Mouse (Mus musculus) kidney, adult 11 months (tissue): Measurements from ENCODE around the gene Kcnf1.

ENCODE experiments used
- DNase-seq: peaks from one replicate; pipeline ENCODE4 v3.0.0; 2022

The Kcnf1 gene

GRCm38 (mm10) chr12:17176757-17177092, at the start of gene Kcnf1:
TSS of gene Kcnf1 (minus strand) at chr12:17176888.
- DNase-seq: no peak

GRCm38 (mm10) chr12:17225012-17225411, 48.3 kb upstream of the Kcnf1 start:
- no peak for DNase-seq

GRCm38 (mm10) chr12:17223050-17223449, 46.4 kb upstream of the Kcnf1 start:
- no peak for DNase-seq

- no peak for DNase-seq
These were observed 45.3 kb upstream of the Kcnf1 start for GRCm38 (mm10) chr12:17221891-17222428.

- no peak for DNase-seq
These were observed 43.9 kb upstream of the Kcnf1 start for GRCm38 (mm10) chr12:17220631-17221030.

GRCm38 (mm10) chr12:17219107-17219506, 42.4 kb upstream of the Kcnf1 start:
- no peak for DNase-seq

GRCm38 (mm10) chr12:17218390-17218789, 41.7 kb upstream of the Kcnf1 start:
- DNase-seq: no peak

- no peak for DNase-seq
These were observed 39.1 kb upstream of the Kcnf1 start for GRCm38 (mm10) chr12:17215751-17216150.

- DNase-seq: no peak
These were observed 26.0 kb upstream of the Kcnf1 start for GRCm38 (mm10) chr12:17202492-17203322.

GRCm38 (mm10) chr12:17198621-17199020, 21.9 kb upstream of the Kcnf1 start:
- no peak for DNase-seq

- no peak for DNase-seq
These were observed 17.5 kb upstream of the Kcnf1 start for GRCm38 (mm10) chr12:17194140-17194539.

- no peak for DNase-seq
These were observed 16.6 kb upstream of the Kcnf1 start for GRCm38 (mm10) chr12:17193311-17193710.

- no peak for DNase-seq
These were observed 16.2 kb upstream of the Kcnf1 start for GRCm38 (mm10) chr12:17192887-17193286.

GRCm38 (mm10) chr12:17184303-17184775, 7.7 kb upstream of the Kcnf1 start:
- no peak for DNase-seq

GRCm38 (mm10) chr12:17183788-17184187, 7.1 kb upstream of the Kcnf1 start:
- DNase-seq: no peak

GRCm38 (mm10) chr12:17176041-17176756, 489 bp downstream of the Kcnf1 start:
- peak; percentile 2 for DNase-seq

GRCm38 (mm10) chr12:17175531-17175951, 1.1 kb downstream of the Kcnf1 start:
- DNase-seq: no peak

- no peak for DNase-seq
These were observed 1.6 kb downstream of the Kcnf1 start for GRCm38 (mm10) chr12:17175124-17175523.

- DNase-seq: no peak
These were observed 2.4 kb downstream of the Kcnf1 start for GRCm38 (mm10) chr12:17174134-17174893.

- DNase-seq: no peak
These were observed 6.3 kb downstream of the Kcnf1 start for GRCm38 (mm10) chr12:17170406-17170805.

GRCm38 (mm10) chr12:17166116-17166515, 10.6 kb downstream of the Kcnf1 start:
- no peak for DNase-seq

- DNase-seq: no peak
These were observed 12.7 kb downstream of the Kcnf1 start for GRCm38 (mm10) chr12:17163996-17164395.

GRCm38 (mm10) chr12:17159549-17159948, 17.1 kb downstream of the Kcnf1 start:
- DNase-seq: no peak
